Mouse (Mus musculus): ENCODE results near the gene Cab39.
"Not testable (repeated sequence)": the region's sequence is repeated elsewhere in the genome, so short reads cannot be mapped to it uniquely, and the experiment has no call there.

Cab39 gene

GRCm38 (mm10) chr1:85790565-85790964, 2.7 kb upstream of the Cab39 start:
- DNase-seq (ENCODE audit: low read depth, low spot score), result no peak

- no peak for DNase-seq (ENCODE audit: low read depth, low spot score)
Measured at GRCm38 (mm10) chr1:85791476-85791875, 1.8 kb upstream of the Cab39 start.

- peak; percentile 28 for DNase-seq (ENCODE audit: low read depth, low spot score)
Measured at GRCm38 (mm10) chr1:85794106-85794771, 998 bp downstream of the Cab39 start.

- DNase-seq (ENCODE audit: low read depth, low spot score), result no peak
Measured at GRCm38 (mm10) chr1:85795196-85795595, 2.0 kb downstream of the Cab39 start.

- DNase-seq (ENCODE audit: low read depth, low spot score), result no peak
Measured at GRCm38 (mm10) chr1:85799776-85800175, 6.5 kb downstream of the Cab39 start.

GRCm38 (mm10) chr1:85802517-85802916, 9.3 kb downstream of the Cab39 start:
- no peak for DNase-seq (ENCODE audit: low read depth, low spot score)

GRCm38 (mm10) chr1:85804551-85804950, 11.3 kb downstream of the Cab39 start:
- no peak for DNase-seq (ENCODE audit: low read depth, low spot score)

GRCm38 (mm10) chr1:85809256-85809655, 16.0 kb downstream of the Cab39 start:
- DNase-seq (ENCODE audit: low read depth, low spot score), result peak; percentile 33

- DNase-seq (ENCODE audit: low read depth, low spot score), result peak; percentile 62
Measured at GRCm38 (mm10) chr1:85810343-85810742, 17.1 kb downstream of the Cab39 start.

GRCm38 (mm10) chr1:85810787-85811186, 17.5 kb downstream of the Cab39 start:
- DNase-seq (ENCODE audit: low read depth, low spot score), result no peak

GRCm38 (mm10) chr1:85814213-85814612, 21.0 kb downstream of the Cab39 start:
- DNase-seq (ENCODE audit: low read depth, low spot score), result not testable (repeated sequence)

GRCm38 (mm10) chr1:85818121-85818520, 24.9 kb downstream of the Cab39 start:
- DNase-seq (ENCODE audit: low read depth, low spot score), result no peak

- DNase-seq (ENCODE audit: low read depth, low spot score), result no peak
Measured at GRCm38 (mm10) chr1:85819695-85820094, 26.5 kb downstream of the Cab39 start.

GRCm38 (mm10) chr1:85822239-85822638, 29.0 kb downstream of the Cab39 start:
- DNase-seq (ENCODE audit: low read depth, low spot score), result peak; percentile 60

GRCm38 (mm10) chr1:85824905-85825304, 31.7 kb downstream of the Cab39 start:
- no peak for DNase-seq (ENCODE audit: low read depth, low spot score)

GRCm38 (mm10) chr1:85827166-85827565, 33.9 kb downstream of the Cab39 start:
- DNase-seq (ENCODE audit: low read depth, low spot score), result no peak

- DNase-seq (ENCODE audit: low read depth, low spot score), result peak; percentile 82
Measured at GRCm38 (mm10) chr1:85829016-85829415, 35.8 kb downstream of the Cab39 start.

- peak; percentile 72 for DNase-seq (ENCODE audit: low read depth, low spot score)
Measured at GRCm38 (mm10) chr1:85838056-85838455, 44.8 kb downstream of the Cab39 start.

GRCm38 (mm10) chr1:85839356-85839755, 46.1 kb downstream of the Cab39 start:
- no peak for DNase-seq (ENCODE audit: low read depth, low spot score)

- no peak for DNase-seq (ENCODE audit: low read depth, low spot score)
Measured at GRCm38 (mm10) chr1:85839790-85840189, 46.5 kb downstream of the Cab39 start.

GRCm38 (mm10) chr1:85840421-85840820, 47.2 kb downstream of the Cab39 start:
- DNase-seq (ENCODE audit: low read depth, low spot score), result no peak

- DNase-seq (ENCODE audit: low read depth, low spot score), result peak; percentile 75
Measured at GRCm38 (mm10) chr1:85842251-85842650, 49.0 kb downstream of the Cab39 start.

GRCm38 (mm10) chr1:85843291-85843863, 50.1 kb downstream of the Cab39 start:
- DNase-seq (ENCODE audit: low read depth, low spot score), result no peak

Data from brain, adult 2 months (tissue).